Mouse (Mus musculus) heart, embryonic 11.5 days (tissue): ENCODE measurements at regions not wholly inside any gene's neighbourhood (a gene's known extent, or its start where the extent isn't known, plus 50 kb on each side); places are given as distances from the start of the nearest gene placed in this dataset.

Experiments used
- ATAC-seq: fragments of 200-750 bp; cut with Nextera tagmentation; replicated peaks from 2 replicates; pipeline ENCODE4 v1.8.0; 2017; ENCODE audit warnings: moderate library complexity; ENCODE audit not compliant: insufficient number of reproducible peaks, low FRiP score, low TSS enrichment
- H3K27ac ChIP-seq: fragments of 300-500 bp; sonication (generic); 2 replicates; pipeline ENCODE4 v1.5.1; 2014; ENCODE audit warnings: mild to moderate bottlenecking, low read depth, low read length
- H3K27me3 ChIP-seq: fragments of 300-500 bp; sonication (generic); 2 replicates; pipeline ENCODE4 v1.6.1; 2014; ENCODE audit warnings: mild to moderate bottlenecking, low read length, mixed read lengths; ENCODE audit not compliant: control insufficient read depth, insufficient read depth
- H3K36me3 ChIP-seq: fragments of 300-500 bp; sonication (generic); 2 replicates; pipeline ENCODE4 v1.6.1; 2014; ENCODE audit warnings: mild to moderate bottlenecking, low read length, moderate library complexity, mixed read lengths; ENCODE audit not compliant: control insufficient read depth, insufficient read depth
- H3K4me1 ChIP-seq: fragments of 300-500 bp; sonication (generic); 2 replicates; pipeline ENCODE4 v1.6.1; 2014; ENCODE audit warnings: low read length; ENCODE audit not compliant: control insufficient read depth, insufficient read depth
- H3K4me2 ChIP-seq: fragments of 300-500 bp; sonication (generic); 2 replicates; pipeline ENCODE4 v1.6.1; 2014; ENCODE audit warnings: mild to moderate bottlenecking, moderate library complexity
- H3K4me3 ChIP-seq: fragments of 300-500 bp; sonication (generic); 2 replicates; pipeline ENCODE4 v1.5.1; 2014; ENCODE audit warnings: low read depth, low read length
- H3K9ac ChIP-seq: fragments of 300-500 bp; sonication (generic); 2 replicates; pipeline ENCODE4 v1.6.1; 2014; ENCODE audit warnings: mild to moderate bottlenecking, low read depth, low read length, moderate library complexity
- H3K9me3 ChIP-seq: fragments of 300-500 bp; sonication (generic); replicated peaks from 2 replicates; pipeline ENCODE4 v1.6.1; 2016; ENCODE audit warnings: low read length; ENCODE audit not compliant: control insufficient read depth
- WGBS: fragments of 180-500 bp; shearing (Covaris S2); extraction: QIAGEN DNeasy Blood & Tissue Kit; methylation state at CpG from one replicate; pipeline ENCODE4 v1.1.7; 2014; ENCODE audit not compliant: insufficient replicate concordance; 5-methylcytosine and 5-hydroxymethylcytosine counted together

GRCm38 (mm10) chr1:14503193-14503800 is 1589.8 kb downstream of the 4930444P10Rik start:
- no peak for ATAC-seq
- Histone ChIP-seq H3K9me3 (no peaks in the 10 kb centered on the region), H3K4me3 (no peak overlapping the region), H3K27me3 (peaks cover 43% of the 10 kb centered on the region), H3K4me2 (no peak overlapping the region), H3K36me3 (no peaks in the 10 kb centered on the region), H3K9ac (no peak overlapping the region), H3K4me1 (peaks cover 4% of the 10 kb centered on the region; the same call in 1 of the 2 replicates), H3K27ac (no peak overlapping the region)
- WGBS: 31% methylated on average over 7 of the region's 7 CpGs

- Histone ChIP-seq H3K4me1 (no peaks in the 10 kb centered on the region), H3K36me3 (no peaks in the 10 kb centered on the region), H3K9me3 (no peaks in the 10 kb centered on the region), H3K9ac (no peak overlapping the region), H3K27ac (no peak overlapping the region), H3K4me3 (no peak overlapping the region), H3K4me2 (no peak overlapping the region), H3K27me3 (peaks cover 16% of the 10 kb centered on the region)
- ATAC-seq: no peak
- WGBS: 71% methylated on average over 1 of the region's 1 CpGs
Measured at GRCm38 (mm10) chr1:14499105-14499504, 1594.0 kb downstream of the 4930444P10Rik start.

- Histone ChIP-seq H3K4me2 (no peak overlapping the region), H3K27me3 (no peaks in the 10 kb centered on the region), H3K36me3 (no peaks in the 10 kb centered on the region), H3K4me3 (no peak overlapping the region), H3K27ac (no peak overlapping the region), H3K9ac (no peak overlapping the region), H3K4me1 (no peaks in the 10 kb centered on the region; the same call in 1 of the 2 replicates), H3K9me3 (no peaks in the 10 kb centered on the region)
- WGBS: 77% methylated on average over 3 of the region's 3 CpGs
- ATAC-seq: no peak
Measured at GRCm38 (mm10) chr1:14490026-14490425, 1603.1 kb downstream of the 4930444P10Rik start.

GRCm38 (mm10) chr1:14487708-14488127 is 1605.4 kb downstream of the 4930444P10Rik start:
- WGBS: 63% methylated on average over 4 of the region's 4 CpGs
- Histone ChIP-seq H3K27me3 (no peaks in the 10 kb centered on the region), H3K27ac (no peak overlapping the region), H3K4me3 (no peak overlapping the region), H3K36me3 (no peaks in the 10 kb centered on the region), H3K9ac (no peak overlapping the region), H3K9me3 (no peaks in the 10 kb centered on the region), H3K4me1 (no peaks in the 10 kb centered on the region; the same call in 1 of the 2 replicates), H3K4me2 (no peak overlapping the region)
- no peak for ATAC-seq

- no peak overlapping the region for H3K27ac ChIP-seq
- no peak for ATAC-seq
Measured at GRCm38 (mm10) chr1:14485746-14486145, 1607.4 kb downstream of the 4930444P10Rik start.

GRCm38 (mm10) chr1:14484121-14484916 is 1608.8 kb downstream of the 4930444P10Rik start:
- no peaks in the 10 kb centered on the region for H3K9me3 ChIP-seq
- H3K36me3 ChIP-seq: no peaks in the 10 kb centered on the region
- WGBS: 73% methylated on average over 6 of the region's 6 CpGs
- H3K4me3 ChIP-seq: no peak overlapping the region
- ATAC-seq: peak; percentile 89
- H3K4me1 ChIP-seq: no peaks in the 10 kb centered on the region; the same call in 1 of the 2 replicates
- no peak overlapping the region for H3K4me2 ChIP-seq
- H3K9ac ChIP-seq: no peak overlapping the region
- no peak overlapping the region for H3K27ac ChIP-seq
- no peaks in the 10 kb centered on the region for H3K27me3 ChIP-seq

More at GRCm38 (mm10) chr1:14485746-14486145, 1607.4 kb downstream of the 4930444P10Rik start:
- Histone ChIP-seq H3K9me3 (no peaks in the 10 kb centered on the region), H3K9ac (no peak overlapping the region), H3K4me3 (no peak overlapping the region), H3K27me3 (no peaks in the 10 kb centered on the region), H3K36me3 (no peaks in the 10 kb centered on the region), H3K4me1 (no peaks in the 10 kb centered on the region; the same call in 1 of the 2 replicates), H3K4me2 (no peak overlapping the region)
- 33% methylated on average over 2 of the region's 2 CpGs for WGBS

- 39% methylated on average over 3 of the region's 3 CpGs for WGBS
Measured at GRCm38 (mm10) chr1:14472294-14472693, 1620.8 kb downstream of the 4930444P10Rik start.

GRCm38 (mm10) chr1:14471551-14471950 is 1621.6 kb downstream of the 4930444P10Rik start:
- no peaks in the 10 kb centered on the region for H3K27me3 ChIP-seq
- no peaks in the 10 kb centered on the region for H3K36me3 ChIP-seq
- ATAC-seq: no peak
- H3K4me1 ChIP-seq: no peaks in the 10 kb centered on the region
- no peak overlapping the region for H3K27ac ChIP-seq
- WGBS: 43% methylated on average over 2 of the region's 2 CpGs
- H3K4me3 ChIP-seq: no peak overlapping the region
- H3K9ac ChIP-seq: no peak overlapping the region
- no peaks in the 10 kb centered on the region for H3K9me3 ChIP-seq
- H3K4me2 ChIP-seq: no peak overlapping the region

More at GRCm38 (mm10) chr1:14472294-14472693, 1620.8 kb downstream of the 4930444P10Rik start:
- no peaks in the 10 kb centered on the region for H3K4me1 ChIP-seq
- no peaks in the 10 kb centered on the region for H3K9me3 ChIP-seq
- ATAC-seq: no peak
- no peaks in the 10 kb centered on the region for H3K36me3 ChIP-seq
- no peak overlapping the region for H3K4me2 ChIP-seq
- H3K4me3 ChIP-seq: no peak overlapping the region
- no peak overlapping the region for H3K27ac ChIP-seq
- no peak overlapping the region for H3K9ac ChIP-seq
- H3K27me3 ChIP-seq: no peaks in the 10 kb centered on the region
